Comparison of ENCODE assay signal across 32 mouse cellular contexts in genomic region chr10:126165215-126165614, GRCm38 (mm10).
"Had no signal": no experiment of that assay in that cellular context is flagged by ENCODE, and none has a peak within 500 bp of the region (broad histone marks: within the 10 kb centered on the region; RNA-seq: fewer than 3 reads in every experiment).

No protein-coding gene starts in this region.

- H3K4me1 ChIP-seq: liver, embryonic 12.5 days; liver, embryonic 13.5 days; liver, embryonic 15.5 days; lung, embryonic 15.5 days; megakaryocyte, embryonic 14.5 days; midbrain, embryonic 10.5 days; midbrain, embryonic 12.5 days; midbrain, embryonic 13.5 days; midbrain, embryonic 15.5 days; neural tube, embryonic 12.5 days had no signal

- H3K4me2 ChIP-seq: limb, embryonic 12.5 days; limb, embryonic 13.5 days; limb, embryonic 15.5 days; liver, embryonic 11.5 days; liver, embryonic 12.5 days; liver, embryonic 13.5 days; liver, embryonic 15.5 days; lung, embryonic 14.5 days; lung, embryonic 15.5 days; midbrain, embryonic 11.5 days; midbrain, embryonic 12.5 days; midbrain, embryonic 13.5 days; midbrain, embryonic 15.5 days; neural tube, embryonic 12.5 days had no signal

- H3K27me3 ChIP-seq: liver, embryonic 12.5 days; liver, embryonic 13.5 days; liver, embryonic 15.5 days; megakaryocyte, embryonic 14.5 days; midbrain, embryonic 12.5 days; midbrain, embryonic 13.5 days; midbrain, embryonic 15.5 days; neural tube, embryonic 12.5 days had no signal

- H3K9ac ChIP-seq: limb, embryonic 12.5 days; limb, embryonic 13.5 days; limb, embryonic 15.5 days; liver, embryonic 12.5 days; liver, embryonic 13.5 days; liver, embryonic 14.5 days; liver, embryonic 15.5 days; liver, postnatal 0 days; lung, embryonic 14.5 days; lung, embryonic 15.5 days; midbrain, embryonic 12.5 days; midbrain, embryonic 13.5 days; midbrain, embryonic 15.5 days; neural tube, embryonic 12.5 days had no signal

- H3K4me3 ChIP-seq: limb, embryonic 10.5 days; limb, embryonic 12.5 days; limb, embryonic 13.5 days; limb, embryonic 15.5 days; liver, embryonic 12.5 days; liver, embryonic 13.5 days; liver, embryonic 15.5 days; lung, embryonic 15.5 days; megakaryocyte, embryonic 14.5 days; midbrain, embryonic 10.5 days; midbrain, embryonic 12.5 days; midbrain, embryonic 13.5 days; midbrain, embryonic 15.5 days; myocyte; neural tube, embryonic 12.5 days had no signal

- H3K9me3 ChIP-seq: limb, embryonic 10.5 days; limb, embryonic 12.5 days; limb, embryonic 13.5 days; limb, embryonic 15.5 days; liver, embryonic 12.5 days; liver, embryonic 13.5 days; liver, embryonic 15.5 days; lung, embryonic 15.5 days; midbrain, embryonic 10.5 days; midbrain, embryonic 12.5 days; midbrain, embryonic 13.5 days; midbrain, embryonic 15.5 days; neural tube, embryonic 12.5 days had no signal

- DNase-seq: left cerebral cortex, postnatal 4 days; liver; liver, embryonic 13.5 days; liver, postnatal 0 days; lung, adult 18-20 months; lung, adult 2 months; lung, embryonic 14.5 days; lung, postnatal 10 days; lung, postnatal 14 days; lung, postnatal 36 days; lung, postnatal 4 days; midbrain, embryonic 14.5 days had no signal

- ATAC-seq: liver, embryonic 12.5 days; liver, postnatal 0 days; lung, postnatal 0 days; midbrain, embryonic 13.5 days; midbrain, embryonic 15.5 days; midbrain, embryonic 16.5 days had no signal

- H3K36me3 ChIP-seq: limb, embryonic 10.5 days; limb, embryonic 12.5 days; limb, embryonic 13.5 days; limb, embryonic 15.5 days; liver, embryonic 12.5 days; liver, embryonic 13.5 days; liver, embryonic 15.5 days; lung, embryonic 15.5 days; midbrain, embryonic 10.5 days; midbrain, embryonic 12.5 days; midbrain, embryonic 13.5 days; midbrain, embryonic 15.5 days; neural tube, embryonic 12.5 days had no signal

- H3K27ac ChIP-seq: limb, embryonic 10.5 days; limb, embryonic 12.5 days; limb, embryonic 13.5 days; limb, embryonic 15.5 days; liver, embryonic 12.5 days; liver, embryonic 13.5 days; liver, embryonic 14.5 days; liver, embryonic 15.5 days; lung, embryonic 15.5 days; macrophage; midbrain, embryonic 10.5 days; midbrain, embryonic 12.5 days; midbrain, embryonic 13.5 days; midbrain, embryonic 15.5 days; neural tube, embryonic 12.5 days had no signal
